Mouse (Mus musculus) lung, adult 18-20 months (tissue): ENCODE data around the gene Pdcd1lg2.
"Not testable (repeated sequence)": the region's sequence is repeated elsewhere in the genome, so short reads cannot be mapped to it uniquely, and the experiment has no call there.

Source experiments
- DNase-seq, 2 experiments: peaks; one replicate each; pipeline ENCODE4 v3.0.0; 2022; ENCODE audit warnings: mixed read lengths in 2 of 2

Gene Pdcd1lg2

GRCm38 (mm10) chr19:29384412-29384811, 26.3 kb upstream of the Pdcd1lg2 start:
- no peak for DNase-seq

- no peak for DNase-seq
These were observed 25.7 kb upstream of the Pdcd1lg2 start for GRCm38 (mm10) chr19:29384994-29385393.

GRCm38 (mm10) chr19:29385822-29386221, 24.9 kb upstream of the Pdcd1lg2 start:
- DNase-seq = no peak

- no peak for DNase-seq
These were observed 21.9 kb upstream of the Pdcd1lg2 start for GRCm38 (mm10) chr19:29388818-29389217.

GRCm38 (mm10) chr19:29390483-29390882, 20.2 kb upstream of the Pdcd1lg2 start:
- DNase-seq = no peak

- no peak for DNase-seq
These were observed 19.4 kb upstream of the Pdcd1lg2 start for GRCm38 (mm10) chr19:29391279-29391678.

GRCm38 (mm10) chr19:29393333-29393732, 17.4 kb upstream of the Pdcd1lg2 start:
- DNase-seq = no peak

GRCm38 (mm10) chr19:29394721-29395120, 16.0 kb upstream of the Pdcd1lg2 start:
- no peak for DNase-seq

GRCm38 (mm10) chr19:29396353-29396752, 14.4 kb upstream of the Pdcd1lg2 start:
- DNase-seq = no peak

GRCm38 (mm10) chr19:29399786-29400185, 10.9 kb upstream of the Pdcd1lg2 start:
- DNase-seq = no peak

- DNase-seq = no peak
These were observed 10.3 kb upstream of the Pdcd1lg2 start for GRCm38 (mm10) chr19:29400466-29400865.

GRCm38 (mm10) chr19:29402621-29403020, 8.1 kb upstream of the Pdcd1lg2 start:
- DNase-seq = no peak

- DNase-seq = no peak
These were observed 7.5 kb upstream of the Pdcd1lg2 start for GRCm38 (mm10) chr19:29403251-29403650.

- DNase-seq = no peak
These were observed 5.3 kb upstream of the Pdcd1lg2 start for GRCm38 (mm10) chr19:29405388-29405787.

GRCm38 (mm10) chr19:29406042-29407017, 4.4 kb upstream of the Pdcd1lg2 start:
- no peak for DNase-seq

- peak in 1 of 2 experiments; percentile 34 for DNase-seq
These were observed 2.0 kb downstream of the Pdcd1lg2 start for GRCm38 (mm10) chr19:29412476-29413420.

- no peak for DNase-seq
These were observed 3.8 kb downstream of the Pdcd1lg2 start for GRCm38 (mm10) chr19:29414513-29414912.

- not testable (repeated sequence) for DNase-seq
These were observed 4.2 kb downstream of the Pdcd1lg2 start for GRCm38 (mm10) chr19:29414917-29415316.

- DNase-seq = no peak
These were observed 5.7 kb downstream of the Pdcd1lg2 start for GRCm38 (mm10) chr19:29416393-29416902.

GRCm38 (mm10) chr19:29417188-29417587, 6.5 kb downstream of the Pdcd1lg2 start:
- DNase-seq = no peak

- DNase-seq = no peak
These were observed 7.2 kb downstream of the Pdcd1lg2 start for GRCm38 (mm10) chr19:29417894-29418293.

- peak; percentile 40 to 64 for DNase-seq
These were observed 8.0 kb downstream of the Pdcd1lg2 start for GRCm38 (mm10) chr19:29418661-29419115.

GRCm38 (mm10) chr19:29419506-29419905, 8.8 kb downstream of the Pdcd1lg2 start:
- DNase-seq = no peak
